Mouse (Mus musculus): ENCODE data around the gene Nectin1. TPM values are rescaled to one million over a fixed set of nuclear protein-coding genes. Genes with fewer than 3 reads are reported as not detected.

Gene Nectin1
- total and polyA plus RNA-seq, 3 experiments, result 3.9 to 6.2 TPM; not detected in 1

- Histone ChIP-seq H3K4me3 (ENCODE audit: control insufficient read depth in 1 of 2, insufficient read depth in 1 of 2, low read depth in 2 of 2, low read length in 2 of 2) (no peak overlapping the region), H3K79me2 (ENCODE audit: control insufficient read depth, insufficient read depth, low read length, poor library complexity) (no peaks in the 10 kb centered on the region), H3K9me3 (replicated peaks; ENCODE audit: insufficient read depth, low read length) (no peaks in the 10 kb centered on the region), H3K27me3 (ENCODE audit: control insufficient read depth in 1 of 2, insufficient read depth in 2 of 2, low read length in 2 of 2) (no peaks in the 10 kb centered on the region), H3K36me3 (ENCODE audit: control insufficient read depth in 1 of 2, insufficient read depth in 2 of 2, low read length in 2 of 2) (no peaks in the 10 kb centered on the region), H3K9ac (ENCODE audit: control insufficient read depth, low read depth, low read length, poor library complexity, severe bottlenecking) (no peak overlapping the region), H3K4me1 (ENCODE audit: control insufficient read depth in 1 of 2, insufficient read depth in 2 of 2, low read length in 2 of 2) (peaks cover 2 to 6% of the 10 kb centered on the region in 2 experiments; a peak in 3 of 4 replicates), H3K27ac (ENCODE audit: control insufficient read depth, low read depth, low read length) (no peak overlapping the region)
- DNase-seq (ENCODE audit: low read depth, low spot score), result no peak
- TF ChIP-seq CHD1 (IDR thresholded peaks at IDR 0.05; ENCODE audit: low read depth, low read length), result no peak
- TF ChIP-seq MEF2A (IDR thresholded peaks at IDR 0.05; ENCODE audit: extremely low read depth, insufficient replicate concordance, low read depth, low read length, poor library complexity, severe bottlenecking), result no peak
- no peak for TF ChIP-seq TCF12 (IDR thresholded peaks at IDR 0.05; ENCODE audit: low read depth, low read length)
- no peak for TF ChIP-seq JUND (IDR thresholded peaks at IDR 0.05; ENCODE audit: low read depth, low read length)
- TF ChIP-seq ZMIZ1 (IDR thresholded peaks at IDR 0.05; ENCODE audit: low read depth, low read length), result no peak
- no peak for TF ChIP-seq RCOR1 (IDR thresholded peaks at IDR 0.05; ENCODE audit: low read depth, low read length)
- TF ChIP-seq ELF1 (IDR thresholded peaks at IDR 0.05; ENCODE audit: low read depth, low read length), result no peak
- no peak for TF ChIP-seq EP300 (IDR thresholded peaks at IDR 0.05; ENCODE audit: low read depth in 1 of 2, low read length in 2 of 2)
- no peak for TF ChIP-seq MAZ (IDR thresholded peaks at IDR 0.05; ENCODE audit: low read depth, low read length)
- TF ChIP-seq NELFE (IDR thresholded peaks at IDR 0.05; ENCODE audit: low read depth, low read length), result no peak
- no peak for TF ChIP-seq CHD2 (IDR thresholded peaks at IDR 0.05; ENCODE audit: low read length)
- TF ChIP-seq ZC3H11A (IDR thresholded peaks at IDR 0.05; ENCODE audit: low read depth, low read length), result no peak
- TF ChIP-seq CTCF (IDR thresholded peaks at IDR 0.05 in 2 of 3, conservative IDR thresholded peaks at IDR 0.05 in 1 of 3; ENCODE audit: control insufficient read depth in 1 of 3, insufficient read depth in 1 of 3, low read depth in 2 of 3, low read length in 3 of 3, poor library complexity in 1 of 3, severe bottlenecking in 1 of 3), result no peak
- TF ChIP-seq TBP (IDR thresholded peaks at IDR 0.05; ENCODE audit: low read depth, low read length), result no peak
Observed at GRCm38 (mm10) chr9:43774427-43774826, 30.6 kb downstream of the Nectin1 start.

GRCm38 (mm10) chr9:43776231-43776630, 32.4 kb downstream of the Nectin1 start:
- no peak for DNase-seq (ENCODE audit: low read depth, low spot score)
- no peaks in the 10 kb centered on the region for H3K36me3 ChIP-seq (ENCODE audit: control insufficient read depth in 1 of 2, insufficient read depth in 2 of 2, low read length in 2 of 2)
- H3K4me1 ChIP-seq (ENCODE audit: control insufficient read depth in 1 of 2, insufficient read depth in 2 of 2, low read length in 2 of 2), result peaks cover 2 to 6% of the 10 kb centered on the region in 2 experiments; a peak in 3 of 4 replicates
- no peak overlapping the region for H3K27ac ChIP-seq (ENCODE audit: control insufficient read depth, low read depth, low read length)
- H3K79me2 ChIP-seq (ENCODE audit: control insufficient read depth, insufficient read depth, low read length, poor library complexity), result no peaks in the 10 kb centered on the region
- H3K9me3 ChIP-seq (replicated peaks; ENCODE audit: insufficient read depth, low read length), result no peaks in the 10 kb centered on the region
- H3K27me3 ChIP-seq (ENCODE audit: control insufficient read depth in 1 of 2, insufficient read depth in 2 of 2, low read length in 2 of 2), result no peaks in the 10 kb centered on the region
- H3K9ac ChIP-seq (ENCODE audit: control insufficient read depth, low read depth, low read length, poor library complexity, severe bottlenecking), result no peak overlapping the region
- TF ChIP-seq SMC3 (IDR thresholded peaks at IDR 0.05; ENCODE audit: low read depth, low read length) (no peak), CHD1 (IDR thresholded peaks at IDR 0.05; ENCODE audit: low read depth, low read length) (no peak), GATA1 (IDR thresholded peaks at IDR 0.05; ENCODE audit: low read depth, low read length) (no peak), RAD21 (IDR thresholded peaks at IDR 0.05; ENCODE audit: low read depth, low read length) (no peak), BHLHE40 (IDR thresholded peaks at IDR 0.05; ENCODE audit: borderline replicate concordance, low read depth, low read length) (no peak), CHD2 (IDR thresholded peaks at IDR 0.05; ENCODE audit: low read length) (no peak), MXI1 (IDR thresholded peaks at IDR 0.05; ENCODE audit: low read depth, low read length) (no peak), KAT2A (conservative IDR thresholded peaks at IDR 0.05; ENCODE audit: low read depth, low read length) (no peak), ZKSCAN1 (IDR thresholded peaks at IDR 0.05; ENCODE audit: low read depth, low read length) (no peak), JUND (IDR thresholded peaks at IDR 0.05; ENCODE audit: low read depth, low read length) (no peak), NELFE (IDR thresholded peaks at IDR 0.05; ENCODE audit: low read depth, low read length) (no peak), GABPA (IDR thresholded peaks at IDR 0.05; ENCODE audit: low read depth, low read length) (no peak), MAFK (IDR thresholded peaks at IDR 0.05; ENCODE audit: borderline replicate concordance, low read depth, low read length) (no peak), UBTF (IDR thresholded peaks at IDR 0.05; ENCODE audit: borderline replicate concordance, insufficient read depth, low read depth, low read length) (no peak), E2F4 (IDR thresholded peaks at IDR 0.05; ENCODE audit: borderline replicate concordance, low read depth, low read length) (no peak), HCFC1 (IDR thresholded peaks at IDR 0.05; ENCODE audit: low read depth, low read length) (no peak), ZNF384 (IDR thresholded peaks at IDR 0.05; ENCODE audit: low read depth, low read length) (no peak), POLR2AphosphoS2 (IDR thresholded peaks at IDR 0.05; ENCODE audit: low read length) (no peak), SIN3A (IDR thresholded peaks at IDR 0.05; ENCODE audit: low read length) (no peak), TCF12 (IDR thresholded peaks at IDR 0.05; ENCODE audit: low read depth, low read length) (no peak)
- no peak overlapping the region for H3K4me3 ChIP-seq (ENCODE audit: control insufficient read depth in 1 of 2, insufficient read depth in 1 of 2, low read depth in 2 of 2, low read length in 2 of 2)
